Mouse (Mus musculus): ENCODE results near the gene Mrpl48. TPM values are rescaled to one million over a fixed set of nuclear protein-coding genes. Genes with fewer than 3 reads are reported as not detected.
A peak's percentile ranks its signal among the peaks of the same experiment; 100 is the strongest.

The Mrpl48 gene
- polyA plus RNA-seq, 1 experiment from 2014 or later, result 89.2 TPM

GRCm38 (mm10) chr7:100591522-100591852 lies 16.6 kb downstream of the Mrpl48 start:
- Histone ChIP-seq H3K9ac (ENCODE audit: low read depth, low read length) (peak overlapping the region; percentile 68), H3K27me3 (replicated peaks; ENCODE audit: control insufficient read depth, insufficient read depth, low read length) (no peaks in the 10 kb centered on the region), H3K9me3 (ENCODE audit: control insufficient read depth, low read length) (no peaks in the 10 kb centered on the region), H3K36me3 (ENCODE audit: control insufficient read depth, insufficient read depth, low read length) (no peaks in the 10 kb centered on the region), H3K4me1 (ENCODE audit: control insufficient read depth, insufficient read depth, low read length) (no peaks in the 10 kb centered on the region), H3K4me2 (ENCODE audit: low read depth, low read length) (peak overlapping the region; percentile 57), H3K27ac (ENCODE audit: low read length) (peak overlapping the region; percentile 95), H3K4me3 (ENCODE audit: low read length) (peak overlapping the region; percentile 54)
- peak; percentile 21; the same call in 1 of the 2 replicates for ATAC-seq
- 5% methylated on average over 2 of the region's 2 CpGs for WGBS

DNA sequence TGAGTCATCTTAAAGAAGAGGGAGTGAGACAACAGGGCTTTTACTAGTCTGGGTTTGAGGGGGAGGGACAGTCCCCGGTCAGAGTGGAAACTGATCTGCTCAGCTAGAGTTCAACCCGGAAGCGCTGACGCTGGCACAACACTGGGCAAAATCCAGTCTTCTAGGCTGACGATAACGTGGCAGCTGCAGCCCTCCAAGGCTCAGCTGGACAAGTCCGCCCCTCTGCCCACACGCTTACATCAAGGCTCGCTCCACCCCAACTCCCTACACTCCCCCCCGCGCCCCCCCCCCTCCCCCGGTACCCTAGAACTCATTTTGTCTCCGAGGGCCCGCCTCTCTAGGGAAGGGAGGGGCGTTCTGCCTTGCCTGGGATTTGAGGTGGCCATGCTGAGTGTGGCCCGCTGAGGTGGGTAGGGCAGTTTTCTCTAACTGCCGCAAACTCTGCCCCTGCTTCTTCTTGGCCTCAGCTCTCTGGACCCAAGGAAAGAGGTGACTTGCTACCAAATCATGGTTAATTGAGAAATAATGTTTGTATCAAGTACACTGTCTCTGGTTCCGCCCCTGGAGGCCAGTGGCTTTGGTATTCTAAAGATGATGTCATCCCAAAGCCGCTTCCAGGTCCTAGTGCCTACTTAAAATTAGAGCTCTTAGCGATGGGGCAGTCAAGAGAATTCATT lies 17.1 kb downstream of the Mrpl48 start:
- H3K4me1 ChIP-seq (ENCODE audit: control insufficient read depth, insufficient read depth, low read length), result no peaks in the 10 kb centered on the region
- H3K9ac ChIP-seq (ENCODE audit: low read depth, low read length), result peak overlapping the region; percentile 68
- peak overlapping the region; percentile 57 for H3K4me2 ChIP-seq (ENCODE audit: low read depth, low read length)
- H3K27ac ChIP-seq (ENCODE audit: low read length), result peak overlapping the region; percentile 95
- ATAC-seq, result peak; percentile 96
- H3K27me3 ChIP-seq (replicated peaks; ENCODE audit: control insufficient read depth, insufficient read depth, low read length), result no peaks in the 10 kb centered on the region
- WGBS, result under 1% methylated on average over 18 of the region's 20 CpGs
- no peaks in the 10 kb centered on the region for H3K36me3 ChIP-seq (ENCODE audit: control insufficient read depth, insufficient read depth, low read length)
- peak overlapping the region; percentile 54 for H3K4me3 ChIP-seq (ENCODE audit: low read length)
- no peaks in the 10 kb centered on the region for H3K9me3 ChIP-seq (ENCODE audit: control insufficient read depth, low read length)

- H3K9me3 ChIP-seq (ENCODE audit: control insufficient read depth, low read length), result no peaks in the 10 kb centered on the region
- peak overlapping the region; percentile 57 for H3K4me2 ChIP-seq (ENCODE audit: low read depth, low read length)
- H3K36me3 ChIP-seq (ENCODE audit: control insufficient read depth, insufficient read depth, low read length), result no peaks in the 10 kb centered on the region
- H3K4me1 ChIP-seq (ENCODE audit: control insufficient read depth, insufficient read depth, low read length), result no peaks in the 10 kb centered on the region
- no peak for ATAC-seq
- H3K27me3 ChIP-seq (replicated peaks; ENCODE audit: control insufficient read depth, insufficient read depth, low read length), result no peaks in the 10 kb centered on the region
- peak overlapping the region; percentile 68 for H3K9ac ChIP-seq (ENCODE audit: low read depth, low read length)
- peak overlapping the region; percentile 54 for H3K4me3 ChIP-seq (ENCODE audit: low read length)
- H3K27ac ChIP-seq (ENCODE audit: low read length), result peak overlapping the region; percentile 95
- 33% methylated on average over 7 of the region's 7 CpGs for WGBS
These were observed 17.6 kb downstream of the Mrpl48 start for GRCm38 (mm10) chr7:100590504-100590844.

GRCm38 (mm10) chr7:100589816-100590215 lies 18.3 kb downstream of the Mrpl48 start:
- H3K27me3 ChIP-seq (replicated peaks; ENCODE audit: control insufficient read depth, insufficient read depth, low read length), result no peaks in the 10 kb centered on the region
- WGBS, result 54% methylated on average over 1 of the region's 1 CpGs
- peak overlapping the region; percentile 35 for H3K4me2 ChIP-seq (ENCODE audit: low read depth, low read length)
- no peaks in the 10 kb centered on the region for H3K36me3 ChIP-seq (ENCODE audit: control insufficient read depth, insufficient read depth, low read length)
- H3K9me3 ChIP-seq (ENCODE audit: control insufficient read depth, low read length), result no peaks in the 10 kb centered on the region
- H3K4me1 ChIP-seq (ENCODE audit: control insufficient read depth, insufficient read depth, low read length), result no peaks in the 10 kb centered on the region
- peak; percentile 51 for ATAC-seq
- peak overlapping the region; percentile 93 for H3K27ac ChIP-seq (ENCODE audit: low read length)
- H3K9ac ChIP-seq (ENCODE audit: low read depth, low read length), result 0 out of 2 replicates have a peak overlapping the region, but pooled peaks have one; percentile 29
- H3K4me3 ChIP-seq (ENCODE audit: low read length), result no peak overlapping the region

- Histone ChIP-seq H3K27me3 (replicated peaks; ENCODE audit: control insufficient read depth, insufficient read depth, low read length) (no peaks in the 10 kb centered on the region), H3K4me2 (ENCODE audit: low read depth, low read length) (peak overlapping the region; percentile 80), H3K9ac (ENCODE audit: low read depth, low read length) (peak overlapping the region; percentile 84), H3K4me1 (ENCODE audit: control insufficient read depth, insufficient read depth, low read length) (no peaks in the 10 kb centered on the region), H3K36me3 (ENCODE audit: control insufficient read depth, insufficient read depth, low read length) (no peaks in the 10 kb centered on the region), H3K27ac (ENCODE audit: low read length) (peak overlapping the region; percentile 79), H3K4me3 (ENCODE audit: low read length) (peak overlapping the region; percentile 53), H3K9me3 (ENCODE audit: control insufficient read depth, low read length) (no peaks in the 10 kb centered on the region)
- peak; percentile 95 for ATAC-seq
- under 1% methylated on average over 31 of the region's 31 CpGs for WGBS
These were observed 25.3 kb downstream of the Mrpl48 start for GRCm38 (mm10) chr7:100582727-100583236.

GRCm38 (mm10) chr7:100582235-100582634 lies 25.9 kb downstream of the Mrpl48 start:
- Histone ChIP-seq H3K36me3 (ENCODE audit: control insufficient read depth, insufficient read depth, low read length) (no peaks in the 10 kb centered on the region), H3K27me3 (replicated peaks; ENCODE audit: control insufficient read depth, insufficient read depth, low read length) (no peaks in the 10 kb centered on the region), H3K27ac (ENCODE audit: low read length) (peak overlapping the region; percentile 79; the same call in 1 of the 2 replicates), H3K9ac (ENCODE audit: low read depth, low read length) (peak overlapping the region; percentile 84), H3K4me2 (ENCODE audit: low read depth, low read length) (peak overlapping the region; percentile 80), H3K4me3 (ENCODE audit: low read length) (peak overlapping the region; percentile 53), H3K9me3 (ENCODE audit: control insufficient read depth, low read length) (no peaks in the 10 kb centered on the region), H3K4me1 (ENCODE audit: control insufficient read depth, insufficient read depth, low read length) (no peaks in the 10 kb centered on the region)
- ATAC-seq, result no peak
- 36% methylated on average over 7 of the region's 7 CpGs for WGBS

- Histone ChIP-seq H3K9me3 (ENCODE audit: control insufficient read depth, low read length) (no peaks in the 10 kb centered on the region), H3K36me3 (ENCODE audit: control insufficient read depth, insufficient read depth, low read length) (no peaks in the 10 kb centered on the region), H3K27me3 (replicated peaks; ENCODE audit: control insufficient read depth, insufficient read depth, low read length) (no peaks in the 10 kb centered on the region), H3K4me1 (ENCODE audit: control insufficient read depth, insufficient read depth, low read length) (no peaks in the 10 kb centered on the region), H3K9ac (ENCODE audit: low read depth, low read length) (no peak overlapping the region), H3K27ac (ENCODE audit: low read length) (no peak overlapping the region), H3K4me2 (ENCODE audit: low read depth, low read length) (no peak overlapping the region), H3K4me3 (ENCODE audit: low read length) (no peak overlapping the region)
- WGBS, result 86% methylated on average over 2 of the region's 2 CpGs
- ATAC-seq, result no peak
These were observed 29.3 kb downstream of the Mrpl48 start for GRCm38 (mm10) chr7:100578794-100579193.

DNA sequence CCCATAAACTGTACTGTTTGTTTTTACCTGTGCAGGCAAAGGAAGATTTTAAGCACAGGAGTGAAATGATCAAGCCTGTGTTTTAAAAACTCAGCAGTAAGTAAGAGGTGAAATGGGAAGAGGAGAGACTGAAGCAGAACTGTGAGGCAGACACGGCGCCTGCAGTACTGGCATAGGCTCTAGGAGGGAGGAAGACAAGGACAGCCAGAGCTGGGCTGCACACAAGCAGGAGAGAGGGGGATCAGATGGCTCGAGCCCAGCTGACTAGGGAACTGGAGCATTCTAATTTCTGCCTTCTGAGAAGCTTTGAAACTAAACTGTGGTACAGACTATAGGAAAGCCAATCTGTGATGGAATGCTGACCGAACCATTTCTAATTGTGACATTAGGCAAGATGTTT lies 35.4 kb downstream of the Mrpl48 start:
- Histone ChIP-seq H3K27me3 (replicated peaks; ENCODE audit: control insufficient read depth, insufficient read depth, low read length) (no peaks in the 10 kb centered on the region), H3K4me2 (ENCODE audit: low read depth, low read length) (no peak overlapping the region), H3K9me3 (ENCODE audit: control insufficient read depth, low read length) (no peaks in the 10 kb centered on the region), H3K27ac (ENCODE audit: low read length) (no peak overlapping the region), H3K36me3 (ENCODE audit: control insufficient read depth, insufficient read depth, low read length) (no peaks in the 10 kb centered on the region), H3K9ac (ENCODE audit: low read depth, low read length) (no peak overlapping the region), H3K4me3 (ENCODE audit: low read length) (no peak overlapping the region), H3K4me1 (ENCODE audit: control insufficient read depth, insufficient read depth, low read length) (no peaks in the 10 kb centered on the region)
- 80% methylated on average over 4 of the region's 4 CpGs for WGBS
- no peak for ATAC-seq

GRCm38 (mm10) chr7:100572061-100572460 lies 36.0 kb downstream of the Mrpl48 start:
- no peak overlapping the region for H3K9ac ChIP-seq (ENCODE audit: low read depth, low read length)
- no peak for ATAC-seq

More at GRCm38 (mm10) chr7:100572061-100572460, 36.0 kb downstream of the Mrpl48 start:
- no peak overlapping the region for H3K4me3 ChIP-seq (ENCODE audit: low read length)
- no peak overlapping the region for H3K4me2 ChIP-seq (ENCODE audit: low read depth, low read length)
- H3K27me3 ChIP-seq (replicated peaks; ENCODE audit: control insufficient read depth, insufficient read depth, low read length), result no peaks in the 10 kb centered on the region
- 72% methylated on average over 4 of the region's 4 CpGs for WGBS
- H3K27ac ChIP-seq (ENCODE audit: low read length), result no peak overlapping the region
- H3K36me3 ChIP-seq (ENCODE audit: control insufficient read depth, insufficient read depth, low read length), result no peaks in the 10 kb centered on the region
- no peaks in the 10 kb centered on the region for H3K4me1 ChIP-seq (ENCODE audit: control insufficient read depth, insufficient read depth, low read length)
- no peaks in the 10 kb centered on the region for H3K9me3 ChIP-seq (ENCODE audit: control insufficient read depth, low read length)
